Mouse (Mus musculus) cerebellum, adult (tissue): ENCODE measurements around the gene Dap.
A peak's percentile ranks its signal among the peaks of the same experiment; 100 is the strongest.

ENCODE experiments used
- ATAC-seq: cut with Nextera tagmentation; 2 replicates; pipeline ENCODE4 v1.9.2; 2017; ENCODE audit warnings: mild to moderate bottlenecking, moderate library complexity, mixed read lengths; ENCODE audit not compliant: insufficient number of reproducible peaks, low FRiP score, low TSS enrichment

Dap gene

GRCm38 (mm10) chr15:31224135-31224761 lies at the start of gene Dap:
Dap (plus strand) TSS chr15:31224314.
- peak; percentile 96 for ATAC-seq

GRCm38 (mm10) chr15:31176566-31176965 lies 47.5 kb upstream of the Dap start:
- no peak for ATAC-seq

GRCm38 (mm10) chr15:31184651-31185443 lies 39.3 kb upstream of the Dap start:
- no peak for ATAC-seq

DNA sequence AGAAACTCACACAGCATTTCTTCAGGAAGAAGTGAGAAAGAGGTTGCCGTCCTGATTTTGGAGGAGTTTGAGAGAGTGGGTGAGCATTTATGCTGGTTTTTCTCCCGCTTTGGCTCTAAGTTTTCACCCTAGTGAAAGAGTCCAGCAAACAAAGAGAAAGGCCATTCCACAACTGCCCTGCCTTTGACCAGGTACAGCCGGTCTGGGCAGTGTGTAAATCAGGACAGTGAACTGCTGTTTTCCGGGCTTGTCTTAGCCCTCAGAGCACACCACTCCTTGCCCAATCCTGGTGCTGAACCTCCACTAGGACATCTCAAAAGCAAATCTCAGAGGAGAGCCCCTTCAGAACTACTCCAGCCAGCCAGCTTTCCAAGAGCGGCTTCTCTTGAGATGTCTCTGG lies 38.6 kb upstream of the Dap start:
- no peak for ATAC-seq

DNA sequence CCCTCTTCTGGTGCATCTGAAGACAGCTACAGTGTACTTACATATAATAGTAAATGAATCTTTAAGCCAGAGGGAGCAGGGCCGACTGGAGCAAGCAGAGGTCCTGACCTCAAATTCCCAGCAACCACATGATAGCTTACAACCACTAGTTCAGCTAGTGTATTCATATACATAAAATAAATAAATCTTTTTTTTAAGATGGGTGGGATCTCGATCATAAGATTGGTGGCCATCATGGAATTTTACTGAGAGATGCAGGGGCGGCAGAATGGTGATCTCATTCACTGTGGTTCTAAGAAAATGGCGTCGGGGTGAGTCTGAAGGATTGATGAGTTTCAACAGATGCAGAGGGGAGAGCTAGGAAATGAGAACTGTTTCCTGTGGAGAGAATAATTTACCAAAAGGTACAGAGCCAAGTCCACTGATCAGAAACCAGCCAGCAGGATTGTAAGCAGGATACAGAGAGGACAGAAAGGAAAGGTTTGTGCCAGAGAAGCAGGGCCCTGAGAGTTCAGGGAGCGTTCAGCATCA lies 37.7 kb upstream of the Dap start:
- no peak for ATAC-seq

GRCm38 (mm10) chr15:31192563-31192962 lies 31.6 kb upstream of the Dap start:
- no peak for ATAC-seq

DNA sequence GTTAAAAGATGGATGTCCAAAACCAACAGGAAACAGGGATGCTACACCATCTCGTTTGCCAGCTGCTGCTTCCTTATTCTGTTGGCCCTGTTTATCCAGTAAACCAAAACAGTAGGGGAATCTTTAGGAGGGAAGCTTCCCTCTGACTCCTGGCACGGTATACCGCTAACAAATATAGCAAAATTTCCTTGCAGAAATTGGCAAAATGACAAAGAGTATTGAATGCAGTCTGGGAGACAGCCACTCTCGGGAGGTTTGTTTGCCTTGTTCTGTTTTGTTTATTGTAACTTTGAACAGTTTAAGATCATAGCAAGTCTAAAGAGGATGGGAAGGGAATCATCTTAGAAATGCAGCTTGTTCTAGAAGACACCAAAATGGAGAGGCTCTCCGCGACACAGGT lies 28.3 kb upstream of the Dap start:
- no peak for ATAC-seq

GRCm38 (mm10) chr15:31207346-31208093 lies 16.6 kb upstream of the Dap start:
- peak; percentile 40; the same call in 1 of the 2 replicates for ATAC-seq

GRCm38 (mm10) chr15:31211910-31212309 lies 12.2 kb upstream of the Dap start:
- no peak for ATAC-seq

GRCm38 (mm10) chr15:31213619-31214270 lies 10.4 kb upstream of the Dap start:
- no peak for ATAC-seq

GRCm38 (mm10) chr15:31222216-31222615 lies 1.9 kb upstream of the Dap start:
- no peak for ATAC-seq

GRCm38 (mm10) chr15:31223596-31224134 lies 449 bp upstream of the Dap start:
- no peak for ATAC-seq

DNA sequence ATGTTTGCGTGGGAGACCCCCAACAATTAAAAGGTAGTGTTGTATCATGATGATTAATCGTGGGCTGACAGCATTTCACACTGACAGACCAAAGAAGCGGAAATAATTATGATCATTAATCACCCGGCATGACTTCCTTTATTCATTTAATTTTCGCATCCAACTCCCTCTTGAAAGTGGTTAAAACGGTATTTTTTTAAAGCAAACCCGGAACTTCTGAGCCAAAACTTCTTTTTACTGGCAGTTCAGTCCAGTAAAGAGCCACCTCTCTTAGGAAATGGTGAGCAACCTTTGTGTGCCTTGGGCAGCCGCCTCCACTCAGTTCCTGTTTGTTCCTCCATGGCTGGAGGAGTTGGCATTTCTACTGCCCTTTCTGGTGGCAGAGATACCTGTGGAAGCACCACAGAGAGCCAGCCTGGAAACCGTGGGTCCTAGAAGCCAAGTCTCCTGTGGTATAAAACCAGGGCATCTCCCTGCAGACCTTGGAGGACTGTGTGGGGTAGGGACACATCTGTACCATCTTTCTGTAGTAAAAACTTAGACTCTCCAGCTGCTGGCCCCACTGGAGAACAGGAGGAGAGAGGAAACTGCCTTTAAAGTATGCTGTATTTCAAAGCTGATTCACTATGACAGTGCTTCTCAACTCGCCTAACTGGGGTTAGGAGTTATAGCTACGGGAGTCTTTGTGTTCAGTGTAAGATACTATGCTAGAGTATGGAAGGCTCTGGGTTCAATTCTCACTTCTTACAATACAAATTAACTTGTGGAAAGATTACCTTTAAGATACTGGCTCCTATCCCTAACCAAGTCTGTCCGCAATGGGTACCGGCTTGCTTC lies 910 bp downstream of the Dap start:
- 0 out of 2 replicates have a peak, but pooled peaks have one; percentile 16 for ATAC-seq

DNA sequence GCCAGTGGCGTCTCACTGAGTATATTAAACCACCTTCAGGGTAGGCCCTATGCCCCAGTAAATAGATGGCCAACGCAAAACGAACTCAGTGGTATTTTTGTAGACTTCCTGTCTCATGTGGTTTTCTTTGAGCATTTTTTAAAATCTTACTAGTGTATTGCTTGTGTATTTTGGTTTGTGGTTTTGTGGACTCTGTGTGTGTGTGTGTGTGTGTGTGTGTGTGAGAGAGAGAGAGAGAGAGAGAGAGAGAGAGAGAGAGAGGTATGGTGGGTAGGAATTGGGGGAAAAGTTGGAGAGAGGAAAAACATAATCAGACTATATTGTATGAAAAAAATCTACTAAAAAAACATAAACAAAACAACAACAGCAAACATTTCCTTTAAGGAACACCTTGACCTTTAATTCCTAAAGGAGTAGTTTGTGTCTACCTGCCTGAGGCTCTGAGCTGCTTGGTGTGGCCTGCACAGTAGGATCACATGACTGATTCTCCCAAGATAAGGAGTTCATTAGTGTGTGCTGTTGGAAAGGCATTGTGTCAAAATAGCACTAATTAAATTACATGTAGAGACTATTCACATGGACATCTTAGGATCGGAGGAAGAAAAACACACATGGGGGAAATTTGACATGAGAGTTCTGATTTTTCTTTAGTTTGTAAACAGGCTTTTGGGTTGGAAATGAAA lies 1.7 kb downstream of the Dap start:
- no peak for ATAC-seq

DNA sequence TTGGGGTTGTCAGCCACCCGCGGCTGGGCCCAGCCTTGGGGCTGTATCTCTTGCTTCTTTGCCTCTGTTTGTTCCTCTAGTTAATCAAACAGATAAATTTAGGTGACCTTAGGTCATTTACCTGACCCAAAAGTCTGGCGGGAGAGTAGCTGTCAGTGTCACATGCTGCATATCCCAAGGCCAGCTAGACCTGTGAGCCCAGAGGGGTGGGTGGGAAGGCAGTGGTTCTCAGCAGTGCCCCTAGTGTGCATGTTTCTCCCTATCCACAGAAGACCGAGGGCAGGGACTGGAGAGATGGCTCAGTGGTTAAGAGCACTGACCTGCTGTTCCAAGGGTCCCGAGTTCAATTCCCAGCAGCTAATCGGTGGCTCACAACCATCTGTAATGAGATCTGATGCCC lies 2.4 kb downstream of the Dap start:
- no peak for ATAC-seq

DNA sequence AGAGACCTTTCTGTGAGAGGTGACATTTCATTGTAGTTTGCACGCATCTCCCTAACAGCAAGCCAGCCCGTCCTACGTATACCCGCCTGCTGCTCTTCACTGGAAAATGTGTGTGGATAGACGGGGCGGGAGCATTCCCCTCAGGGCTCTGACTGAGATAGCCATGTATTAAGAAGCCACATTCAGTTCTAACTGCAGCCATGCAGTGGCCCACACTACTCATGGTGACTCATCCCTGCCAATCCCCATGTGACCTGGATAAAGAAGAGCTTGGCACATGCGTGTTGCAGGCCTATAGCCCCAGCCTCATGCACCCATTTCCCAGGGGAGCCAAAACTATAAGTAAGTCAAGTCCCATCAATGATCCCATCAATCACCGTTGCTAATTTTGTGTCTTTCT lies 3.7 kb downstream of the Dap start:
- ATAC-seq: no peak

DNA sequence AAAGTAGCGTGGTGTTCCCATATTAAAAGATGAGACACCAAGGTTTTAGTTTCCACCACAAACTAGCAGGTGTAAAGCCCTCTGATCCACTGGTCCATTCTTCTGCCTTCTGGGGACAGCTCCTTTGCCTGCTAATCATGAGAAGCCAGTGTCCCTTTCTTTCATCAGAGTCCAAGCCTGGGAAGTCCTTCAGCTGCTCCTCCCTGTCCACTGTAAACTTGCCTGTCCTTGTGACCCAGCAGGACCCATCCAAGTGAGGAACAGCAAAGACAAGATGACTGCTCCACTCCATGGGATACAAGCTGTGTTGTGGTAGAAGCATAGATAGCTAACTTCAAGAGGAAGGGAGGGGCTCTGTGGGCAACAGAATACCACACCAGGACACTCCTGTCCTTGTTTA lies 8.9 kb downstream of the Dap start:
- no peak for ATAC-seq

DNA sequence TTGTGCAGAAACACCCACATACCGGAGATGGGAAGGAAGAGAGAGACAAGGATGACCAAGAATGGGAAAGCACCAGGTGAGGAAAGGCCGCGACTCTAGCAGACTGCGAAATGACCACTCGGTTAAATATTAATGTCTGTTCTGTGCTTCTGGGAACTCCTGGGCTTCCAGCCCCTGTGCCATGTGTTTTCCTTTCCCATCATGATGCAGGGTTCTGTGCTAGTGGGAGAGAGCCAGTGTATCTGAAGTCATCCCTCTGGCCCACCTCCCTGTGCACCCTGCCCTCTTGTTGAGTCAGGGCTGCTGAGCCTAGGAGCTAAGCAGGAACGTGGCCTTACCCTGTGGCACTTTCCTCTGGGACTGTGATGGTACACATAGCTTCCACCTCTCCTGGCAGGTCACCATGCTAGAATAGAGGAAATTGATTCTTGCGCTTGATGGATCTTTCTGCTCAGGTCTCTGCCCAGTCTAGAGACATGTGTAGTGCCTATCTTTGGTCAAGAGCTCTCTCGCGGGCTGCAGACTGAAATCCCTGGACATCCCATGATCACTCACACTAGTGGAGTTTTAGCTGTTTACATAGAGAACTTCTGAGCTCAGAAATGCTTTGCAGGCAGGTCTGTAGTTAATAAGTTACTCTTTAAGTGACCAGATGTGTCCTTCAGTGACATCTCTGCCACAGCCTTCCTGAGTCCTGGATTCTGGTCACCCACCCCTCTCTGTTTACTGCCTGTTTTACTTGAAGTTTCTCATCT lies 11.9 kb downstream of the Dap start:
- ATAC-seq: no peak
